Mouse (Mus musculus) liver, adult 2 months (tissue): ENCODE data around the gene Chchd3.

Experiments
- CTCF ChIP-seq: fragments of 200-500 bp; IDR thresholded peaks from 2 replicates; pipeline ENCODE4 v1.5.1; 2011; ENCODE audit warnings: low read depth, low read length, control low read depth
- POLR2A ChIP-seq: fragments of 200-500 bp; IDR thresholded peaks from 2 replicates; pipeline ENCODE4 v1.6.1; 2011; ENCODE audit warnings: low read length, control low read depth; ENCODE audit not compliant: insufficient read depth; ENCODE audit errors: extremely low read depth

- no peak for TF ChIP-seq CTCF
- TF ChIP-seq POLR2A = no peak
Observed at GRCm38 (mm10) chr6:33001271-33001670, 58.8 kb downstream of the Chchd3 start.
